Mouse (Mus musculus): ENCODE results near the gene Slco3a1.

- TF ChIP-seq CTCF (IDR thresholded peaks at IDR 0.05; ENCODE audit: low read depth, low read length), result no peak
- TF ChIP-seq GATA2 (IDR thresholded peaks at IDR 0.05; ENCODE audit: borderline replicate concordance, low read depth, low read length), result no peak
- no peak for TF ChIP-seq TAL1 (conservative IDR thresholded peaks at IDR 0.05; ENCODE audit: low read depth, low read length)
- no peak for TF ChIP-seq GATA1 (IDR thresholded peaks at IDR 0.05; ENCODE audit: borderline replicate concordance, low read length)
- TF ChIP-seq POLR2AphosphoS5 (IDR thresholded peaks at IDR 0.05; ENCODE audit: insufficient replicate concordance, low read depth, low read length), result no peak
Measured at GRCm38 (mm10) chr7:74332323-74332722, 222.3 kb downstream of the Slco3a1 start.
